ENCODE assay signal across 22 mouse cellular contexts in genomic region chr6:101025816-101026215, GRCm38 (mm10).
A peak's percentile ranks its signal among the peaks of the same experiment; 100 is the strongest.
DNase-seq lines count a peak whose midpoint lies in the region; ATAC-seq lines count a peak whose summit lies in the region.
"Had no signal": no experiment of that assay in that cellular context is flagged by ENCODE, and none has a peak within 500 bp of the region (broad histone marks: within the 10 kb centered on the region; RNA-seq: fewer than 3 reads in every experiment).

No protein-coding gene starts in this region.

- ATAC-seq in megakaryocyte, adult 5-6 weeks (ENCODE audit: poor library complexity, severe bottlenecking): no peak
- ATAC-seq: activated CD4-positive, CD25-positive, alpha-beta regulatory T cell, adult 4 months; CD4-positive, CD25-positive, alpha-beta regulatory T cell, adult 4 months; Patski had no signal

- DNase-seq in ES-CJ7 (ENCODE audit: low read depth, low spot score) (peak; percentile 31), R1 (ENCODE audit: low read depth, low spot score) (peak; percentile 65), ZHBTc4 (ENCODE audit: low read depth, low spot score) (peak; percentile 51)
- no peak for DNase-seq in right cerebral cortex, postnatal 25 days
- DNase-seq in right cerebral cortex, postnatal 10 days (ENCODE audit: low spot score in 2 of 2): no peak
- DNase-seq: adrenal gland, adult 2 months; adrenal gland, adult 8-10 months; adrenal gland, postnatal 10 days; adrenal gland, postnatal 14 days; adrenal gland, postnatal 25 days; adrenal gland, postnatal 36 days; B cell, adult 2 months; cerebellum, adult 11 months; cerebellum, adult 11-12 months; cerebellum, adult 18-20 months; cerebellum, adult 2 months; cerebellum, adult 8-10 months; cerebellum, adult 9-10 months had no signal

Comparison
In these comparisons a context has a peak if more than half of its experiments do, and no peak if none do; other contexts are left out.
1. DNase-seq: peak in ES-CJ7 (single experiment), R1 (single experiment) and ZHBTc4 (single experiment); none in right cerebral cortex, postnatal 25 days (single experiment) and right cerebral cortex, postnatal 10 days (0 of 2).